Mouse (Mus musculus) E14TG2a.4 (cell line): ENCODE results near the gene Tex44.

ENCODE experiments used
- H3K27me3 ChIP-seq: 2 replicates; pipeline ENCODE4 v1.6.1; 2014; ENCODE audit warnings: low read length, control low read depth; ENCODE audit not compliant: insufficient read depth
- H3K36me3 ChIP-seq: 2 replicates; pipeline ENCODE4 v1.6.1; 2014; ENCODE audit warnings: low read length, control low read depth; ENCODE audit not compliant: insufficient read depth
- H3K4me1 ChIP-seq: replicated peaks from 2 replicates; pipeline ENCODE4 v1.6.1; 2014; ENCODE audit warnings: low read depth, low read length, control low read depth
- H3K4me3 ChIP-seq: replicated peaks from 2 replicates; pipeline ENCODE4 v1.5.1; 2014; ENCODE audit warnings: mild to moderate bottlenecking, low read length
- H3K9me3 ChIP-seq: 2 replicates; pipeline ENCODE4 v1.6.1; 2014; ENCODE audit warnings: low read length, control low read depth
- CTCF ChIP-seq: conservative IDR thresholded peaks from 2 replicates; pipeline ENCODE4 v1.5.1; 2014; ENCODE audit warnings: low read length
- NANOG ChIP-seq: IDR thresholded peaks from 2 replicates; pipeline ENCODE4 v1.6.1; 2014; ENCODE audit warnings: borderline replicate concordance, low read length, mixed read lengths
- POU5F1 ChIP-seq: IDR thresholded peaks from 2 replicates; pipeline ENCODE4 v1.6.1; 2014; ENCODE audit warnings: low read length, borderline replicate concordance

The Tex44 gene

DNA sequence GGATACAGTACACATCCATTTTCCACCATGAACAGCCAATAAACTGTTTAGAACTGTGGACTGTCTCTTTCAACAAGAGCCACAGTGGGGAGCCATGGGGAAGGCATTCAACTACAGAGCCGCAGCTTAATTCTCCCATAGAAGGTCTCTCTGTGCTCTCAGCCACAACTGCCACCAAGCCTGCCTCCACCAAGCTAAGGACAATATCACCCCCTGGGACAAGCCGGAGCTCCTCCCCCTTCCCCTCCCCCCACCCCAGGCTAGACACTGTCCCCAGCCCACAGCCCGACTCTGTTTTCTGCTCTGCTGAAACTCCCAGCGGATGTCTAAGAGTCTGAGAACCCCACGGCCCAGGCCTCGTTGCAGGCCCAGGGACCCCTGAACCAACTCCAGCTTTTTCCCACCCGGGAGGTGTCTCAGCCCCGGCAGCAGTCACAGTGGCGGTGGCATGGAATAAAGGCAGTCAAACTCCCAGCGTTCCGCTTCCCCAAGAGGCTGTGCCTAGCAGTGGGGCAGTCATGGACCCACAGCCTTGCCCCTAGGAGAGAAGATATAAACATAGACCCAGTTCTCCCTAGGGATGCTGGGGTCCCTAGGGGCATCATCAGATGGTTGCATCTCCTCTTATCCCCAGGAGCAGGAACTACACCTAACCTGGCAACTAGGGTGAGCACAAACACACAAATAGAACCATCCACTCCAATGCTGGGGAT is 1.1 kb upstream of the Tex44 start:
- H3K36me3 ChIP-seq, result no peaks in the 10 kb centered on the region
- peak overlapping the region; percentile 61 for H3K4me3 ChIP-seq
- H3K4me1 ChIP-seq, result peaks cover 57% of the 10 kb centered on the region
- no peak for TF ChIP-seq POU5F1
- no peak for TF ChIP-seq NANOG
- TF ChIP-seq CTCF, result no peak
- no peaks in the 10 kb centered on the region; the same call in 1 of the 2 replicates for H3K27me3 ChIP-seq
- H3K9me3 ChIP-seq, result no peaks in the 10 kb centered on the region

DNA sequence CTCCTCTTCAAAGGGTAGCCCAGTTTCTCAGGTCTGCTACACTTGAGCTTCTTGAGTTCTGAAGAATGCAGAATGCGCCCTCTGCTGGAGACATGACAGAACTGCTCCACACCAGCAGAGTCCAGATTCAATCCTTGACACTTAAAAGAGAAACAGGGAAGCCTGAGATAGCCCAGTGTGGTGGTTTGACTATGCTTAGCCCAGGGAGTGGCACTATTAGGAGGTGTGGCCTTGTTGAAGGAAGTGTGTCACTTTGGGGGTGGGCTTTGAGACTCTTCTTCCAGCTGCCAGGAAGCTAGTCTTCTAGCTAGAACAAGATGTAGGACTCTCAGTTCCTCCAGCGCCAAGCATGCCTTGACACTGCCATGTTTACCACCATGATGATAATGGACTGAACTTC is 3.9 kb downstream of the Tex44 start:
- Histone ChIP-seq H3K9me3 (no peaks in the 10 kb centered on the region), H3K4me3 (no peak overlapping the region), H3K27me3 (no peaks in the 10 kb centered on the region; the same call in 1 of the 2 replicates), H3K4me1 (peaks cover 40% of the 10 kb centered on the region), H3K36me3 (no peaks in the 10 kb centered on the region)
- TF ChIP-seq CTCF (peak; percentile 96), NANOG (no peak)

DNA sequence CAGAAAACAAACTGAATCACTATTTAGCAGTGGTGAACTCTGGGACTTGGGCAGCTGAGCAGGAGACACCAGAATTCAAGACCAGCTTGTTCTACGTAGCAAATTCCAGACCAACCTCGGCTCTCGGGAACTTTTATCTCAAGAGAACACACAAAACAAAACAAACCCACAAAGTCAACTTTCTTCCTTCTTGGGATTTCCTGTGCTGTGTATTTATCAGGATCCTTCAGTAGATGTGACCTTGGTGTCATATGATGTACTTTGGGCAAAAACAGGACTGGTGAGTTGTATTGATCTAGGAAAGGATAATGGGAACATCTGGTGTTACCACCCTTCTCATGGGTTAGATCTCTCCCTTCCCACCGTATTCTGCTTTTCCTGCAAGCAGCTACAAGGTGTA is 6.6 kb downstream of the Tex44 start:
- Histone ChIP-seq H3K4me1 (peaks cover 49% of the 10 kb centered on the region), H3K36me3 (no peaks in the 10 kb centered on the region), H3K9me3 (no peaks in the 10 kb centered on the region), H3K27me3 (no peaks in the 10 kb centered on the region), H3K4me3 (no peak overlapping the region)
- TF ChIP-seq CTCF, result no peak
- no peak for TF ChIP-seq NANOG
- TF ChIP-seq POU5F1, result no peak

DNA sequence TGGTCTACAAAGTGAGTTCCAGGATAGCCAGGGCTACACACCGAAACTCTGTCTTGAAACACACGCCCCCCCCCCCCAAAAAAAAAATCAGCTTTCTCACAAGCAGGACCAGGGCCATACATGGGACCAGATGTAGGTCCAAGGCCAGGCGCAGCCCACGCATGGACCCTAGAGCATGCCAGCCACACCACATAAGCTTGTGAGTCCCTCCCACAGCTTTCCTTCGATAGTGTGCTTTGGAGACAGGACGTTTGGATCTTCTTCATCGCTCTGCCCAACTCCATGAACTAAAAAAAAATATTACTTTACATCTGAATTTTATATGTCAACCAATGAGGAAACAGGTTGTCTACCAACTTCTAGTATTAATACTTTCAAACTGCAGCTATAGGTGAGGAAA is 7.2 kb downstream of the Tex44 start:
- no peaks in the 10 kb centered on the region for H3K9me3 ChIP-seq
- H3K36me3 ChIP-seq, result no peaks in the 10 kb centered on the region
- no peak overlapping the region for H3K4me3 ChIP-seq
- H3K4me1 ChIP-seq, result peaks cover 53% of the 10 kb centered on the region
- no peak for TF ChIP-seq CTCF
- no peak for TF ChIP-seq POU5F1
- no peak for TF ChIP-seq NANOG
- H3K27me3 ChIP-seq, result no peaks in the 10 kb centered on the region

DNA sequence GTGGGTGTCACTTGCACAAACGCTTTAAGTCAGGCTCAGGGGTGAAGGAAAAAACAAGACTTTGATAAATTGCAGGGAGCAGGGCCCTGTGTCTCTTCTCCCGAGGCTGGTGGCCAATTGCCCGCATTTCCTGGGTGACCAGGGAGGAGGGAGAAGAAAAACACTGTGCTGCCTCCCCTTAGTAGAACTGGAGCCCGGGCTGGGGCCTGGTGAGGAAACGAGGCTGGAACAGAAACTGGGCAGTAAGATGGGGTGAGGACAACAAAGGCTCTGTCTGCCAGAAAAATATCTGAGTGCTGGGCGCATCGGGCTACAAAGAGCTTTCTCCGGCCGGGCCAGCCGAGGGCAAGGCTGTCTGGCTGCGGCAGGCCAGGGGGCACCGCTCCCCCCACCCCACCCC is 7.9 kb downstream of the Tex44 start:
- H3K4me1 ChIP-seq, result peaks cover 59% of the 10 kb centered on the region
- TF ChIP-seq POU5F1 (no peak), CTCF (no peak), NANOG (no peak)
- H3K4me3 ChIP-seq, result peak overlapping the region; percentile 65
- H3K27me3 ChIP-seq, result no peaks in the 10 kb centered on the region
- no peaks in the 10 kb centered on the region for H3K9me3 ChIP-seq
- H3K36me3 ChIP-seq, result no peaks in the 10 kb centered on the region

DNA sequence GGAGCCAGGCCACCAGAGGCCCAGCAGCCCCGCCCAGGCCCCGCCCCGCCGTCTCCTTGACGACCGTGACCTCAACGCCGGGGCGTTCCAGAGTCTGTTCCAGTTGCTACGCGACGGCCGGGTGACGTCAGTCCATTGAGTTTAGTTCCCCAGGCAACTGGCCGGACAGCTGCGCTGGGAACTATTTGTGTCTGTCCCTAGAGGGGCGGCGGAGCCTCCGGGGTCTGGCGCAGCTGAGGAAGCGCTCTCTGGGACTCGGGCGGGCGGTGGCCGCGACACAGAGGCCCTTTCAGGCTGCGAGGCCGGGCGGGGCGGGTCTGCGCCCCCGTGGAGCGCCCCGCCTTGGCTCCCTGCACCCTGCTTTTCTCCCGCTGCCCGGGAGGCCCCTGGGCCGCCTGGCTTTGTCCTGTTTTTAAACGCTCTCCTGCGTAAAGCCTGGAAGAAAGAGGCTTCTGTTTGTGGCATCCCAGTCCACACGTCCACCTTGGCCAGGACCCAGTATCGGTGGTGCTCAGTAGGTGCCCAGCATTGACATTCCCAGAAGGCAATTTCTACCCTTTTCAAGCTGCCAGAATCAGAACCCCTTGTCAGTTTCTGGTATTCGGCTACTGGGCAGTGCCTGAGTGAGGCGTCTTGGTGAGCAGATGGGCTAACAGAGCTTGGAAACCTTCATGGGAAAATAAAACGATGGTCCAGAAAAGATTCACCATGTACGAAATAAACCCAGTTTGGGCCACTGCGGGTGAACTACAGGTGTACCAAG is 8.5 kb downstream of the Tex44 start:
- no peaks in the 10 kb centered on the region for H3K27me3 ChIP-seq
- no peaks in the 10 kb centered on the region for H3K9me3 ChIP-seq
- peaks cover 63% of the 10 kb centered on the region for H3K4me1 ChIP-seq
- no peak for TF ChIP-seq NANOG
- no peak for TF ChIP-seq CTCF
- no peak for TF ChIP-seq POU5F1
- no peaks in the 10 kb centered on the region for H3K36me3 ChIP-seq
- H3K4me3 ChIP-seq, result peak overlapping the region; percentile 79

DNA sequence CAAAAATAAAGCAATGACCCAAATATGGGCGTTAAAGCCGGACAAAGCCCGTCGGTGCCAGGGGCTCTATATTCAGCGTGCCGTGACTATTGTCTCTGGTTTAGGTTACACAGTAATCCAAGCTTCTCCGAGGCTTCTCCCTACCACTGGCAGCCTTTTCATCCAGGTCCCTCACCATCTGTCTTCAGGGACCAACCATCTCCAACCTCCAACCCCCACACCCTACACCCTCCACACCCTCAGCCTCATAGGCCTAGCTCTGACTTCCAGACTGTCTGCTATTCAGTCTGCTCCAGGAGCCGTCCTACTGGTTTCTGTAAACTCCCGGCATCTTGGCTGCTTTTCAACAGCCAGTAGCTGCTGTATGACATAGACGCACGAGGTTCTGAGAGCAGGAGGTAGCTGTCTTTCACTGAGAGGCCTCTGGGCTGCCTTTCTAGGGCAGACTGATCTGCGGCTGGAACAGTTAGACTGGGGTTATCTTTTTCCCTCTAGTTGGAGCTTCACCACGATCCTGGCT is 9.2 kb downstream of the Tex44 start:
- Histone ChIP-seq H3K27me3 (no peaks in the 10 kb centered on the region), H3K9me3 (no peaks in the 10 kb centered on the region), H3K4me3 (peak overlapping the region; percentile 79; the same call in 1 of the 2 replicates), H3K36me3 (no peaks in the 10 kb centered on the region), H3K4me1 (peaks cover 70% of the 10 kb centered on the region)
- no peak for TF ChIP-seq CTCF
- no peak for TF ChIP-seq NANOG

DNA sequence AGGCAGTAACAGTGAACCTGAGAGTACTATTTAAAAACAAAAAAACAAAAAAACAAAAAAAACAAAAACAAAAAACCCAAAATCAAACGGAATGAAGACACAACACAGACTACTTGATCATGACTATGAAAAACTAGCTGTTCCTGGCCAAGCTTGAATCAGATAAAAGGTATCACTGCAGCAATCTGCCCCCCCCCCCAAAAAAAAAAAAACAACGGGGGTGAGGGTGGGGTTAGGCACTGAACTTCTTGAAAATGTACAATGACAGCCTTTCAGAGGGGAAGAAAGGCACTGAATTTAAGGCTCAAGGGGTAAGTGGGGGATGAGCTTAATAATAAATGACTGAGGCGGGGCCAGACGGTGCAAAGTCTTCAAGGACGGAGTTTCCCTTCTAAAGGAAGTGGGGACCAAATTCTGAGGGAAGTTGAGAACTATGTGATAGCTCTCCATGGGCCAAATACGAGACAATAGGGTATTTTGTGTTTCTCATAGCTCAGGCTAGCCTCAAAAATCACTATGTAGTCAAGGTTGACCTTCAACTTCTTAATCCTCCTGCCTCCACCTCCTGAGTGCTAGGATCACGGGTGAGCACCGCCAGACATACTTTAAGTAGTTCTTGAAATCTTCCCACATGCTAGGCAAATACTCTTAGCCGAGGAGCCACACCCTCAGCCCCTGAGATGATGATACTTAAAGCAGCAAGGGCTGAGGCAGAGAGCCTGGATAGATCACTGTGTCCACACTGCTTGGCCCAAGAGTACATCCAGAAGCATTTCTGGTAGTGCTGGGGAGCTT is 11.3 kb downstream of the Tex44 start:
- Histone ChIP-seq H3K36me3 (no peaks in the 10 kb centered on the region), H3K27me3 (no peaks in the 10 kb centered on the region), H3K4me1 (peaks cover 73% of the 10 kb centered on the region), H3K9me3 (no peaks in the 10 kb centered on the region), H3K4me3 (peak overlapping the region; percentile 14; the same call in 1 of the 2 replicates)
- TF ChIP-seq POU5F1 (no peak), CTCF (no peak), NANOG (no peak)
